Mouse (Mus musculus): ENCODE measurements around the gene Hist1h2ai.
"Not testable (repeated sequence)": the region's sequence is repeated elsewhere in the genome, so short reads cannot be mapped to it uniquely, and the experiment has no call there.

The Hist1h2ai gene

GRCm38 (mm10) chr13:21727948-21728572 is 11.8 kb downstream of the Hist1h2ai start:
- no peak for DNase-seq (ENCODE audit: low read depth, low spot score)

GRCm38 (mm10) chr13:21729544-21729943 is 13.3 kb downstream of the Hist1h2ai start:
- no peak for DNase-seq (ENCODE audit: low read depth, low spot score)

GRCm38 (mm10) chr13:21733466-21733865 is 17.2 kb downstream of the Hist1h2ai start:
- no peak for DNase-seq (ENCODE audit: low read depth, low spot score)

GRCm38 (mm10) chr13:21734010-21734905 is 18.0 kb downstream of the Hist1h2ai start:
- DNase-seq (ENCODE audit: low read depth, low spot score): no peak

- DNase-seq (ENCODE audit: low read depth, low spot score): not testable (repeated sequence)
Observed at GRCm38 (mm10) chr13:21734906-21735767, 18.9 kb downstream of the Hist1h2ai start, which contains the start of gene Hist1h4j. Gene Hist1h4j, plus strand, starts transcription at chr13:21735064.

- no peak for DNase-seq (ENCODE audit: low read depth, low spot score)
Observed at GRCm38 (mm10) chr13:21745006-21745405, 28.8 kb downstream of the Hist1h2ai start.

- DNase-seq (ENCODE audit: low read depth, low spot score): no peak
Observed at GRCm38 (mm10) chr13:21749387-21750158, 33.4 kb downstream of the Hist1h2ai start.

- not testable (repeated sequence) for DNase-seq (ENCODE audit: low read depth, low spot score)
Observed at GRCm38 (mm10) chr13:21750159-21751017, 34.2 kb downstream of the Hist1h2ai start, which contains the start of gene Hist1h4k. Gene Hist1h4k, minus strand, starts transcription at chr13:21750505.

- no peak for DNase-seq (ENCODE audit: low read depth, low spot score)
Observed at GRCm38 (mm10) chr13:21751417-21751816, 35.2 kb downstream of the Hist1h2ai start.

- DNase-seq (ENCODE audit: low read depth, low spot score): no peak
Observed at GRCm38 (mm10) chr13:21751827-21752226, 35.6 kb downstream of the Hist1h2ai start.

GRCm38 (mm10) chr13:21752356-21752755 is 36.1 kb downstream of the Hist1h2ai start:
- DNase-seq (ENCODE audit: low read depth, low spot score): no peak

- no peak for DNase-seq (ENCODE audit: low read depth, low spot score)
Observed at GRCm38 (mm10) chr13:21753051-21753523, 36.9 kb downstream of the Hist1h2ai start.

- not testable (repeated sequence) for DNase-seq (ENCODE audit: low read depth, low spot score)
Observed at GRCm38 (mm10) chr13:21753524-21754285, 37.5 kb downstream of the Hist1h2ai start, which contains the start of the genes Hist1h2ak and Hist1h2bn. Gene Hist1h2ak, minus strand, starts transcription at chr13:21753827. Gene Hist1h2bn, plus strand, starts transcription at chr13:21754123.

- not testable (repeated sequence) for DNase-seq (ENCODE audit: low read depth, low spot score)
Observed at GRCm38 (mm10) chr13:21754294-21755001, 38.2 kb downstream of the Hist1h2ai start.

- DNase-seq (ENCODE audit: low read depth, low spot score): no peak
Observed at GRCm38 (mm10) chr13:21755707-21756106, 39.5 kb downstream of the Hist1h2ai start.

Measured in WW6 (cell line).